Mouse (Mus musculus) liver, embryonic 18 days (tissue): ENCODE data around the gene Bckdk. TPM values are rescaled to one million over a fixed set of nuclear protein-coding genes. Genes with fewer than 3 reads are reported as not detected.

Experiments
- polyA plus RNA-seq: library from polyadenylated mRNA; depleted of rRNA; stranded (reverse); fragments of >200 nt; gene quantifications from 2 replicates; pipeline ENCODE4 v1.2.3, GENCODE M21; 2012; rRNA removed

The Bckdk gene
- polyA plus RNA-seq = 21.6 TPM in 2 replicates

GRCm38 (mm10) chr7:127903971-127904796, at the start of gene Bckdk:
TSS of gene Bckdk (plus strand) at chr7:127904082.

GRCm38 (mm10) chr7:127876041-127876466, 27.8 kb upstream of the Bckdk start, which contains the start of gene Zfp646:
TSS of gene Zfp646 (plus strand) at chr7:127876221.

GRCm38 (mm10) chr7:127876467-127877348, 27.2 kb upstream of the Bckdk start, which contains the start of gene Zfp668:
TSS of gene Zfp668 (minus strand) at chr7:127876828.

GRCm38 (mm10) chr7:127890798-127891197, 13.1 kb upstream of the Bckdk start, which contains the start of gene Prss53:
TSS of gene Prss53 (minus strand) at chr7:127890970.

GRCm38 (mm10) chr7:127895442-127895841, 8.4 kb upstream of the Bckdk start, which contains the start of the genes Gm21974 and Vkorc1:
TSS of gene Gm21974 (minus strand) at chr7:127895454.
TSS of gene Vkorc1 (minus strand) at chr7:127895617.

GRCm38 (mm10) chr7:127912190-127912871, 8.4 kb downstream of the Bckdk start, which contains the start of gene Kat8:
TSS of gene Kat8 (plus strand) at chr7:127912516.

GRCm38 (mm10) chr7:127929923-127930322, 26.0 kb downstream of the Bckdk start, which contains the start of gene Prss8:
TSS of gene Prss8 (minus strand) at chr7:127930104.

GRCm38 (mm10) chr7:127946470-127947023, 42.7 kb downstream of the Bckdk start, which contains the start of gene Prss36:
TSS of gene Prss36 (minus strand) at chr7:127946725.

Other genes starting within 250 kb of the Bckdk start
- gene Bcl7c, start 195.1 kb upstream of the Bckdk start, polyA plus RNA-seq = 12.7 and 12.9 TPM in 2 replicates
- 6.2 and 6.4 TPM in 2 replicates for gene Ctf1, start 191.3 kb upstream of the Bckdk start, polyA plus RNA-seq
- not detected in 2 replicates for gene Ctf2, start 171.9 kb upstream of the Bckdk start, polyA plus RNA-seq
- 5.1 and 5.4 TPM in 2 replicates for gene Fbxl19, start 159.5 kb upstream of the Bckdk start, polyA plus RNA-seq
- 11.4 and 12.1 TPM in 2 replicates for gene Orai3, start 134.3 kb upstream of the Bckdk start, polyA plus RNA-seq
- gene Setd1a, start 127.4 kb upstream of the Bckdk start, polyA plus RNA-seq = 3.8 and 4.8 TPM in 2 replicates
- 0.12 TPM in 1 of 2 replicates, not detected in the other for gene Gm49388, start 118.5 kb upstream of the Bckdk start, polyA plus RNA-seq
- gene Hsd3b7, start 103.5 kb upstream of the Bckdk start, polyA plus RNA-seq = 228 and 255 TPM in 2 replicates
- gene Stx4a, start 79.8 kb upstream of the Bckdk start, polyA plus RNA-seq = 39.6 and 41.1 TPM in 2 replicates
- 2.5 and 2.9 TPM in 2 replicates for gene Stx1b, start 79.5 kb upstream of the Bckdk start, polyA plus RNA-seq
- gene Zfp646, start 27.9 kb upstream of the Bckdk start, polyA plus RNA-seq = 5.3 and 5.5 TPM in 2 replicates
- 1.7 and 1.9 TPM in 2 replicates for gene Zfp668, start 27.3 kb upstream of the Bckdk start, polyA plus RNA-seq
- gene Prss53, start 13.1 kb upstream of the Bckdk start, polyA plus RNA-seq = 1.8 and 1.9 TPM in 2 replicates
- gene Gm21974, start 8.6 kb upstream of the Bckdk start, polyA plus RNA-seq = not detected in 2 replicates
- gene Vkorc1, start 8.5 kb upstream of the Bckdk start, polyA plus RNA-seq = 384 and 432 TPM in 2 replicates
- gene Kat8, start 8.4 kb downstream of the Bckdk start, polyA plus RNA-seq = 11.1 and 11.5 TPM in 2 replicates
- gene Prss8, start 26.0 kb downstream of the Bckdk start, polyA plus RNA-seq = 24.5 and 29.4 TPM in 2 replicates
- 3.5 and 4.0 TPM in 2 replicates for gene Prss36, start 42.6 kb downstream of the Bckdk start, polyA plus RNA-seq
- gene Fus, start 63.4 kb downstream of the Bckdk start, polyA plus RNA-seq = 203 and 208 TPM in 2 replicates
- gene Pycard, start 89.8 kb downstream of the Bckdk start, polyA plus RNA-seq = 17.8 and 18.5 TPM in 2 replicates
- gene Trim72, start 99.9 kb downstream of the Bckdk start, polyA plus RNA-seq = 0.07 TPM in 2 replicates
- gene Itgam, start 158.6 kb downstream of the Bckdk start, polyA plus RNA-seq = 11.7 and 16.8 TPM in 2 replicates
- gene Gm49368, start 158.6 kb downstream of the Bckdk start, polyA plus RNA-seq = 0.12 and 0.17 TPM in 2 replicates
- 0.24 and 0.34 TPM in 2 replicates for gene Itgax, start 225.5 kb downstream of the Bckdk start, polyA plus RNA-seq